Mouse (Mus musculus) heart, adult 18-20 months (tissue): ENCODE data around the gene Coro1a. TPM values are rescaled to one million over a fixed set of nuclear protein-coding genes. Genes with fewer than 3 reads are reported as not detected.

Experiments
- DNase-seq, 2 experiments: peaks; one replicate each; pipeline ENCODE4 v3.0.0; 2021 to 2022; ENCODE audit warnings: mixed read lengths in 1 of 2
- total RNA-seq, 2 experiments: library from RNA; stranded (reverse); gene quantifications; 2 replicates each; pipeline ENCODE4 v1.2.3; 2021

Coro1a gene
- total RNA-seq, 2 experiments from 2014 or later = 9.3 to 28.6 TPM

GRCm38 (mm10) chr7:126708175-126708952, 777 bp upstream of the Coro1a start:
- DNase-seq = no peak

DNA sequence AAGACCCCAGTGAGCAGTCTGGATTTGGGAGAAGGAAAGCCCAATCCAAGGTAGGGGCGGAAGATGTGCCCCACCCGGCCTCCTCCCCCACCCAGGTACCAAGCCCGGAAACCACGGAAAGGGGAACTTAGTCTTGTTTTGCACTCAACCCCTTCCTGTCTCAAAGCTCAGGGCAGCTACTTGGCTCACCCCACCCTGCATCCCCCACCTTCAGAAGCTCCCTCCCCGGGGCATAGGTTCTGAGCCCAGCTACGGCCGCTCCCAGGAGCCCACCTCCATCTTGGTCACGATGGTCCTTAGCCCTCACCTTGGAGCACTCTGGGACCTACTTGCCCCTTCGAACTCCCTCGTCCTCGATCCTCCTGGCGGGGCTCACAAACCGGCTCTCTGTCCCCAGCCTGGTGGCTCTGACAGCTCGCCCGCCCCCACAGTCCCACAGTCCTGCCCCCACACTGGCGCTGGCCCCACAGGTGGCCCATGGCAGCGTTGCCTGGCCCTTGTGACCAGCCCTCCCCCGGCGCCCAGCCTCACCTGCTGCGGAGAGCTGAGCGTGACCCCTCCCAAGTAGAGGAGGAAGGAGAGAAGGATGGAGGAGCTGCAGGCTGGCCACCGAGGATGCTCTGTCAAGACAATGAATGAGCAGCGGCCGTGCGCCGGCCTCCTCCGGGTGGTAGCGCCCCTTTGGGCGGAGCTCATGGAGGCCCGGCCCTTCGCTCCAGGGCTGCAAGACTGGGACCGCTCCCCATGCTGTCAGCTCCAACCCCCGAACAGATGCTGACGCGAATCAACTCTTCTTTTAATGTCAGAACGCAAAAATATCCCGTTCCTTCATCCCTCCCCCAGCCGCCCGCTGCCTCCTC, 3.2 kb downstream of the Coro1a start:
- DNase-seq = peak; percentile 73 to 82

DNA sequence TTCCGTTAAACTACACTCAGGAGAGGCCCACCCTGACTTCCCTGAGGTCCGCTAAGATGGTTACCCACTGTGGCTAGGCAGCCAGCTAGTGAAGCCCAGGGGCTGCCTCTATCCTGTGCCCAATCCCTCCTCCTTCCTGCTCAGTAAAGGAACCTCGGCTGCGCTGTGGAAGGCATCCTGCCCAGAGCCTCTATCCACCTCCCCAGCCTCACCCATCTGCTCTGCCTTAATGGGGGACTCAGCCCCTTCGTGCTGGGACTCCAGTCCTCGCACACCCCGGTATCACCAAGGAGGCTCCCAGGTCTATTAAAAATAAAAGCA, 3.9 kb downstream of the Coro1a start:
- no peak for DNase-seq

GRCm38 (mm10) chr7:126702861-126703756, 4.5 kb downstream of the Coro1a start:
- no peak for DNase-seq

- DNase-seq = peak in 1 of 2 experiments; percentile 63
These were observed 5.2 kb downstream of the Coro1a start for GRCm38 (mm10) chr7:126702358-126702757.

DNA sequence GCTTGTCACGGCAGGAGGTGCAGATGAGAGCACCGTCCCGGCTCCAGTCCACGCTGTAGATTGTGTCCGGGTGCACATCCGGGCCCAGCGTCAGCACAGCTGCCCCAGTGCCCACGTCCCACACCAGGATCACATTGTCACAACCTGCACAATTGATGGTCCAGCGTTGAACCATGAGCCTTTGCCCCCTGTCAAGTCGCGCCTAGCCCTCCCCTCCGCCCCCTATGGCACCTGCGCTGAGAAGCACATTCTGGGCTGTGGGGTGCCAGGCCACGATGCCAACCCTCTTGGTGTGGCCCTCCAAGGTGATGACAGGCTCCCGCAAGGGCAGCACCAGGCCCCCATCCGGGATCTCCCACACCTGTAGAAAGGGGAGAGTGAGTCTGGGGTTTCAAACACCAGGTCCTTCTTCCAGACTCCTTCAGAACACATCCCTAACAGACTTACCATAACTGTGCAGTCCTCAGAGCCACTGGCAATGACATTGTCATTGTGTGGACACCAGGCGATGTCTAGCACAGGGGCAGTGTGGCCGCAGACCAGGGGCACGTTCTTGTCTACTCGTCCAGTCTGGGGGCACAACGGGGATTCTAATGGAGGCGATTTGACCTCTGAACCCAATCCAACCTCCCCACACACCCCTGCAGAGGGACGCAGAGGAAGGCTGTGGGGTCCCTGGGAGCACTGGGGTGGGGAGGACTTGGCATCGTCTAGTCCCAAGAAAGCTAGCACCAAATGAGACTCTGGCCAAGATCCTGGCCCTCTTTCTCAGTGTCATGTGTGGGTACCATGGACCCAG, 5.8 kb downstream of the Coro1a start:
- no peak for DNase-seq

DNA sequence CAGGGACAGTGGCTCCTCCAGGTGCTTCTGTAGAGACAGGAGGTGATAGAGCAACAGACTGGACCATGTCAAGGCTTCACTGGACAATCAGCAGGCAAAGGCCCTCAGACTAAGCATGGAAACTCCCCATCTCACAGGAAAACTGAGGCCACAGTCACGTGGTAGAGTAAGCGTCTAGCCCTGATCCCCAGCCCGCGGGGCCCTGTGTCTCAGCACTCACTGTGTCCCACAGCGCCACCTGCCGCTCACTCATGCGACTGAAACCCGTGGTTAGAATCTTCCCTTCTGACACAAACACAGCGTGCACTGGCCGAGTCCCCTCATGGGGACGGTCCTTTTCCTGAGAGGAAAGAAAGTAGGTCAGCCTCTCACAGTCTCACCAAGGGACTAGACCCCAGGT, 6.5 kb downstream of the Coro1a start:
- peak; percentile 87 to 95 for DNase-seq

GRCm38 (mm10) chr7:126700063-126701015, 7.2 kb downstream of the Coro1a start:
- no peak for DNase-seq

GRCm38 (mm10) chr7:126697838-126698237, 9.7 kb downstream of the Coro1a start:
- no peak for DNase-seq

GRCm38 (mm10) chr7:126696886-126697285, 10.7 kb downstream of the Coro1a start:
- DNase-seq = no peak

GRCm38 (mm10) chr7:126696303-126696702, 11.3 kb downstream of the Coro1a start:
- no peak for DNase-seq

GRCm38 (mm10) chr7:126695631-126696207, 11.9 kb downstream of the Coro1a start, which contains the start of gene Slx1b:
Gene Slx1b (minus strand): TSS chr7:126695784.
- peak; percentile 96 to 98 for DNase-seq

DNA sequence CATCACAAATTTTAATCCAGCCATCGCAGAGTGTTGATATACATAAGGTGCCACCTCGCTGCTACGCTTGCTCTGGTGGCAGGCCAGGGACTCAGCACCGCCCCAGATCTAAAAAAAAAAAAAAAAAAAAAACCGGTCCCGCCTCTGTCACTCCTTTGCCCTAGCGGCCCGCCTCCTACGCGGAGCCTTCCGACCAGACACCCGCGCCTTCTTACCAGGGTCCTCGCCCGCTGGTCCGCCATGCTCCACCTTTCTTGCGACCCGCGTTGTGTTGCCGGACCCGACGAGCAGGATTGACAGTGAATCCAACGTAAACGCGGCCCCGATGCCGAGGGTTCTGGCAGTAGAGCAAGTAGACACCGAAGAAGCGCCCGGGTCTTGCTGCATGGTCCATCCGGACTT, 12.4 kb downstream of the Coro1a start, which contains the start of gene Bola2:
Gene Bola2 (plus strand): TSS at position 192 of the 402 bp plus-strand sequence.
- DNase-seq = peak; percentile 84 to 86

DNA sequence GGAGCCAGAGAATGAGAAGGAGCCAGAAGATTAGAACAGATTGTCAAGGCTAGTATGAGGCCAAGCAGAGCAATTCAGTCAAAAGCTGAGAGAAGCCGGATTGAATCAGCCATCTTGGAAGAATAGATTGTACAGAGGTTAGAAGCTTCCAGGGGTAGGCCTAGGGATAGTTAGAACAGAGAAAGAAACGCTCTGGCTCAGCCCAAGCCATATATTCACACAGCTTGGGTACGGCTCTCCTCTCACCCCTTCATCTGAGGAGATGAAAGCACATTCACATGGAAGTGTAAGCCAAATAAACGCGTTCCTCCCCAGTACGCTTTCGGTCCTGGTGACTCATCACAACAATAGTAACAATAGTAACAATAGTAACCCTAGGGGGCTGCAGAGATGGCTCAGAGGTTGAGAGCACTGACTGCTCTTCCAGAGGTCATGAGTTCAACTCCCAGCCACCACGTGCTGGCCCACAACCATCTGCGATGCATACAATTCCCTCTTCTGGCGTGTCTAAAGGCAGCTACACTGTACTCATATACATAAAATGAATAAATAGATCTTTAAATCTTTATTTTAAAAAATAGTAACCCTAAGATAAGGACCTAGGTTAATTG, 13.0 kb downstream of the Coro1a start:
- no peak for DNase-seq

DNA sequence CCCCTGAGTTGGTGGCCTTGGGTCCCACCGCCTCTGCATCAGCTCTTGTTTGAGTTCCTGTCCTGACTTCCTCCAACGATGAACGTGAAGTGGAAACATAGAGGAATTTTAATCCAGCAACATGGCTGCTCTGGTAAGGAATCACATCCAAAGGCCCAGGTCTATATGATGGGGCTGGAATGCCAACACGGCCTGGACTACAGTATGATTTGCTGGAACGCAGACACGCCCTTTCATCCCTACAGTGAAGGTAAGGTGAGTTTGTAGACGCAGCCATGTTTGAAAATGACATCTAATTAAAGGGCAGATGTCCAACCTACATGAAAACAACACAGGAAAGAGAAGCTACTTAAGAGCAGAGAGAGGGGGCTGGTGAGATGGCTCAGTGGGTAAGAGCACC, 13.8 kb downstream of the Coro1a start:
- no peak for DNase-seq

DNA sequence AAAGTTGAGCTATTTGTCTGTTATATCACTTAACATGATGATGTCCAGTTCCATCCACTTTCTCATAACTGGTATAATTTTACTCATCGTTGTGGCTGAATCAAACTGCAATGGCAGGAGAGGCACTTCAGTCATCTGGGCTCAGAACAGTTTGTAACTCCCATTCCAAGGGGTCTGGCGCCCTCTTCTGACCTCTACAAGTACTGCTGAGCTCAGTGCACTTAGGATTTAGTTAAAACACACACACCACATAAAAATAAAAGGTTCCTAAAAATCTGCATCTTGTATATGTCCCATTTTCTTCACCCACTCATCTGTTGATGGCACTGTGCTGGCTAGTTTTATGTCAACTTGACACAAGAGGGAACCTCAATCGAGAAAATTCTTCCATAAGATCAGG, 14.3 kb downstream of the Coro1a start:
- peak; percentile 85 to 95 for DNase-seq

GRCm38 (mm10) chr7:126692426-126692825, 15.2 kb downstream of the Coro1a start:
- no peak for DNase-seq

- no peak for DNase-seq
These were observed 15.9 kb downstream of the Coro1a start for GRCm38 (mm10) chr7:126691676-126692075.

DNA sequence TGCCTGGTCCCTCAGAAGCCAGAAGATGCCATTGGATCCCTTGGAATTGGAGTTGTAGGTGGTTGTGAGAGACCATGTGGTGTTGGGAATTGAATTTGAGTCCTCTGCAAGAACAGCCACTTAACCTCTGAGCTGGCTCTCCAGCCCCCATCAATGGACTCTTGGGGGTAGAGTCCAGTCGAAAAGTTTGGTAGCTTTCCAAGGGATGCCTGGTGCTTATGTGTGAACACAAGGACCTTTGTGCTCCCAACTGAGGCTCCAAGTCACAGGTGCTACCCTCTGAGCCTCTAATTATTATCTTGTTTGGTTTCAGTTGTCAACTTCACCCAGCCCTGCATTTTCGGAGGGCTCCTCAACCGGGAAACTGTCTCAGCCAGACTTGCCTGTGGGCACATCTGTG, 16.9 kb downstream of the Coro1a start:
- DNase-seq = no peak
